Mouse (Mus musculus) lung, postnatal 25 days (tissue): ENCODE data around the gene Map4k3.
"Not testable (repeated sequence)": the region's sequence is repeated elsewhere in the genome, so short reads cannot be mapped to it uniquely, and the experiment has no call there.

Experiments used
- DNase-seq: peaks from one replicate; pipeline ENCODE4 v3.0.0; 2022; ENCODE audit warnings: low spot score

Gene Map4k3

GRCm38 (mm10) chr17:80568441-80568840 lies 159.8 kb downstream of the Map4k3 start:
- no peak for DNase-seq

- peak; percentile 52 for DNase-seq
These were observed 163.7 kb downstream of the Map4k3 start for GRCm38 (mm10) chr17:80564611-80564924.

- peak; percentile 43 for DNase-seq
These were observed 164.3 kb downstream of the Map4k3 start for GRCm38 (mm10) chr17:80563762-80564610.

- DNase-seq: no peak
These were observed 165.5 kb downstream of the Map4k3 start for GRCm38 (mm10) chr17:80562792-80563191.

GRCm38 (mm10) chr17:80560669-80561401 lies 167.4 kb downstream of the Map4k3 start:
- DNase-seq: peak; percentile 81

GRCm38 (mm10) chr17:80559745-80560144 lies 168.5 kb downstream of the Map4k3 start:
- DNase-seq: no peak

GRCm38 (mm10) chr17:80559050-80559449 lies 169.2 kb downstream of the Map4k3 start:
- no peak for DNase-seq

GRCm38 (mm10) chr17:80558583-80558982 lies 169.7 kb downstream of the Map4k3 start:
- no peak for DNase-seq

- DNase-seq: no peak
These were observed 170.8 kb downstream of the Map4k3 start for GRCm38 (mm10) chr17:80557461-80557860.

GRCm38 (mm10) chr17:80553318-80554270 lies 174.7 kb downstream of the Map4k3 start:
- peak; percentile 89 for DNase-seq

GRCm38 (mm10) chr17:80552653-80553052 lies 175.6 kb downstream of the Map4k3 start:
- no peak for DNase-seq

- no peak for DNase-seq
These were observed 177.3 kb downstream of the Map4k3 start for GRCm38 (mm10) chr17:80550981-80551380.

GRCm38 (mm10) chr17:80546846-80547245 lies 181.4 kb downstream of the Map4k3 start:
- DNase-seq: no peak

GRCm38 (mm10) chr17:80546227-80546626 lies 182.1 kb downstream of the Map4k3 start:
- DNase-seq: no peak

- DNase-seq: no peak
These were observed 184.6 kb downstream of the Map4k3 start for GRCm38 (mm10) chr17:80543646-80544045.

- DNase-seq: no peak
These were observed 191.1 kb downstream of the Map4k3 start for GRCm38 (mm10) chr17:80537136-80537535.

- no peak for DNase-seq
These were observed 192.7 kb downstream of the Map4k3 start for GRCm38 (mm10) chr17:80535633-80536032.

GRCm38 (mm10) chr17:80531351-80531750 lies 196.9 kb downstream of the Map4k3 start:
- not testable (repeated sequence) for DNase-seq
